Mouse (Mus musculus) hindbrain, embryonic 16.5 days (tissue): Measurements from ENCODE around the gene Traf3ip3. TPM values are rescaled to one million over a fixed set of nuclear protein-coding genes. Genes with fewer than 3 reads are reported as not detected.
A peak's percentile ranks its signal among the peaks of the same experiment; 100 is the strongest.

Source experiments
- ATAC-seq: fragments of 200-750 bp; cut with Nextera tagmentation; 2 replicates; pipeline ENCODE4 v1.8.0; 2017; ENCODE audit warnings: moderate TSS enrichment, moderate library complexity
- H3K27ac ChIP-seq: fragments of 300-500 bp; sonication (generic); 2 replicates; pipeline ENCODE4 v1.5.1; 2014; ENCODE audit warnings: low read depth, mild to moderate bottlenecking, control low read depth, low read length, moderate library complexity
- H3K27me3 ChIP-seq: fragments of 300-500 bp; sonication (generic); replicated peaks from 2 replicates; pipeline ENCODE4 v1.6.1; 2014; ENCODE audit warnings: low read length; ENCODE audit not compliant: control insufficient read depth, insufficient read depth
- H3K36me3 ChIP-seq: fragments of 300-500 bp; sonication (generic); 2 replicates; pipeline ENCODE4 v1.6.1; 2014; ENCODE audit warnings: mild to moderate bottlenecking, low read length, moderate library complexity, mixed read lengths; ENCODE audit not compliant: control insufficient read depth, insufficient read depth
- H3K4me1 ChIP-seq: fragments of 300-500 bp; sonication (generic); 2 replicates; pipeline ENCODE4 v1.6.1; 2014; ENCODE audit warnings: low read depth, low read length; ENCODE audit not compliant: control insufficient read depth, insufficient read depth
- H3K4me2 ChIP-seq: fragments of 300-500 bp; sonication (generic); 2 replicates; pipeline ENCODE4 v1.6.1; 2014; ENCODE audit warnings: mild to moderate bottlenecking, low read length, control low read depth, moderate library complexity
- H3K4me3 ChIP-seq: fragments of 300-500 bp; sonication (generic); 2 replicates; pipeline ENCODE4 v1.5.1; 2014; ENCODE audit warnings: mild to moderate bottlenecking, low read length, control low read depth, moderate library complexity
- H3K9ac ChIP-seq: fragments of 300-500 bp; sonication (generic); 2 replicates; pipeline ENCODE4 v1.6.1; 2014; ENCODE audit warnings: low read depth, mild to moderate bottlenecking, control low read depth, low read length, moderate library complexity
- H3K9me3 ChIP-seq: fragments of 300-500 bp; sonication (generic); 2 replicates; pipeline ENCODE4 v1.6.1; 2014; ENCODE audit warnings: mild to moderate bottlenecking, low read length, moderate library complexity; ENCODE audit not compliant: control insufficient read depth
- WGBS: fragments of 180-500 bp; shearing (Covaris S2); extraction: QIAGEN DNeasy Blood & Tissue Kit; methylation state at CpG from one replicate; pipeline ENCODE4 v1.1.7; 2014; 5-methylcytosine and 5-hydroxymethylcytosine counted together
- polyA plus RNA-seq: library from polyadenylated mRNA; unstranded; fragments of >200 nt; fragmentation: Nextera tagmentation; extraction: Ambion mirVana; gene quantifications from 2 replicates; pipeline ENCODE4 v1.2.1, GENCODE M21; 2015

Traf3ip3 gene
- polyA plus RNA-seq, 1 experiment from 2014 or later: 1.9 TPM

DNA sequence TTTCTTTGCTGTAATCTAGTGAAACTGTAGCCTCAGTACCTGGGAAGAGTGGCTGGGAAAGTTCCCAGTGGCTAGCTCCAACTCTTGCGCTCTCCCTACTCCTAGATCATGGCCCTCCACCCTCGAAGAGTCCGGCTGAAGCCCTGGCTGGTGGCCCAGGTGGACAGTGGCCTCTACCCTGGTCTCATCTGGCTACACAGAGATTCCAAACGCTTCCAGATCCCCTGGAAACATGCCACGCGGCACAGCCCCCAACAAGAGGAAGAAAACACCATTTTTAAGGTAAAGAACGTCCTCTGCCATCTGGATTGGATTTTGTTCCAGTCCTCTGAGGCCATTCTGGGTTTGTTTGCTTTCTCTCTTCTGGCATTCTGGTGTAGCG is 44.4 kb downstream of the Traf3ip3 start:
- Histone ChIP-seq H3K27me3 (peaks cover 29% of the 10 kb centered on the region), H3K9me3 (no peaks in the 10 kb centered on the region), H3K36me3 (no peaks in the 10 kb centered on the region), H3K4me1 (peaks cover 2% of the 10 kb centered on the region), H3K4me3 (no peak overlapping the region), H3K27ac (no peak overlapping the region), H3K9ac (no peak overlapping the region), H3K4me2 (no peak overlapping the region)
- no peak for ATAC-seq
- 74% methylated on average over 8 of the region's 8 CpGs for WGBS

DNA sequence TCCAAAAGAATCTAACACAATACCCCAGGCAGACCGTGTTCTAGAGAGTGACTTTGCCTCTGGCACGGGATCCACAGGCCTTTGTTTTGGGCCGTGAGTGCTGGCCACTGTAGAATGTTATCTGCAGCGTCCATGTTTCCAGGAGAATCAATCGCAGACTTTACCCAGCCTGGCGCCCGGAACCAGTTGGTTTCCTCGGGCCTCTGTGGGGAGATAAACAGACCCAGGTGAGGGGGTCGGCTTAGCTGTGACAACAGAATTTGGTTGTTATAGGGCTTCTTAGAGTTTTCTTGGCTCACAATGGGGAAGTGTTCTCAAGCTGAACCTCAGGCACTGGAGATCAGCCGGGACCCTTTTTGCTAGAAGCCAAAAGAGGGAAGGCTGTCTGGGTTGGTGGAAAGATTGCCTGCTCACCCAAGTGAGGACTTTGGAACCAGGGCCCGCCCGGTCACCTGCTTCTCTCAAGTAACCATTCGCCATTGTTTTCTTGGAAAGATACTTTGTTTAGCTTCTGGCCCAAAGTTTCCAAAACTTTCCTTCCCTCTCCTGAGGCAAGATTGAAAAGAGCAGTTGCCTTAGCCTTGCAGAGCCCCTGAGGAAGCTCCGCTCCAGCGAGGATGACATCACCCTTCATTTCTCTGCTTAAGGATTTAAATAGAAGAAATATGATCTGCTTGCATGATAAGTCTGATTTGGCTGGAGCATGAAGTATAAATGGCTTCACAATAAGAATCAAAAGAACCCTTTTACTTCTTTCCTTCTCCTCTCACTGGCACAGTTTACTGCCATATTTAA is 45.0 kb downstream of the Traf3ip3 start:
- H3K36me3 ChIP-seq: no peaks in the 10 kb centered on the region
- H3K4me3 ChIP-seq: no peak overlapping the region
- H3K9ac ChIP-seq: no peak overlapping the region
- H3K4me1 ChIP-seq: peaks cover 2% of the 10 kb centered on the region
- ATAC-seq: no peak
- H3K4me2 ChIP-seq: no peak overlapping the region
- no peaks in the 10 kb centered on the region for H3K9me3 ChIP-seq
- H3K27me3 ChIP-seq: peaks cover 35% of the 10 kb centered on the region
- 82% methylated on average over 15 of the region's 15 CpGs for WGBS
- H3K27ac ChIP-seq: no peak overlapping the region

DNA sequence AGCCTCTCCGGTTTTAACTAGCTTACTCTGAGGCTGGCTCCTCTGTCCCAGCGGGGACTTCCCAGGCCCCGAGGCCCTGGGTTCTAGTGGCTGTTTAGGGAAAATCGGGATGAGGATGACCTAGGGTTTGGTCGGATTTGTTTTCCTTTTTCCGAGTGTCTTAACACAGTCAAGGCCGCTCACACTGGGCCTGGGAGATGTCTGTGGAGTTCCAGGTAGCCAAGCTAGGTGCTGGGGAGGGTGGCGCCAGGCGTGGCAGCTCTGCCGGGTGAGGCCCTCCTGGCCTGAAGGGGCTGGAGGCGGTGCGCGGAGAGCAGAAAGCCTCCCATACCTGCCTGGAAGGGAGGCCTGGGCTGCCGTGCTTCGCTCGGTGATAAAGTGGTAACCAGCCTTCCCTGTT is 47.9 kb downstream of the Traf3ip3 start:
- 30% methylated on average over 16 of the region's 16 CpGs for WGBS
- H3K9ac ChIP-seq: no peak overlapping the region
- ATAC-seq: no peak
- H3K4me3 ChIP-seq: no peak overlapping the region
- H3K36me3 ChIP-seq: no peaks in the 10 kb centered on the region
- no peak overlapping the region for H3K4me2 ChIP-seq
- H3K9me3 ChIP-seq: no peaks in the 10 kb centered on the region
- peaks cover 40% of the 10 kb centered on the region for H3K27me3 ChIP-seq
- H3K4me1 ChIP-seq: peaks cover 2% of the 10 kb centered on the region
- H3K27ac ChIP-seq: no peak overlapping the region

DNA sequence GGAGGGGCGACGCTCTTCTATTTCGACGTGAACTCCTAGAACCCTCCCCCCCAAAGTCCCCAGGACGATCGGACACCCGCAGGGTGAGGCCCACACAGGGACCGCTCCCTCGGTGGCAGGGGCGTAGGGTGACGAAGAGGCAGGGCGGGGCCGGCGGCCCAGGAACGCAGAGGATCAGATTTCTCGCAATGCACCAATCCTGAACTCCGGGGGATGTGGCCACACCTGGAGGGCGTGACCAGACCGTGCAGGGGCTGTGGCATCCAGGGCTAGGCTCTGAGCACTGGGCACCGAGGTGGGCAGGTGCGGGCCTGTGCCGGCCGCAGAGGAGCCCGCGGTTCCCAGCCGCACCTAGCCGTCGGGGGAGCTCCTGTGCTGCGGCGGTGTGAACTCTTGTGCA is 48.6 kb downstream of the Traf3ip3 start, which contains the start of gene Irf6:
Gene Irf6, plus strand, starts transcription at position 240 of the 400 bp plus-strand sequence.
- Histone ChIP-seq H3K4me2 (peak within 1 kb of the TSS; percentile 39), H3K4me1 (peaks cover 2% of the 10 kb centered on the region), H3K27me3 (peaks cover 40% of the 10 kb centered on the region), H3K9me3 (no peaks in the 10 kb centered on the region), H3K9ac (no peak within 1 kb of the TSS), H3K36me3 (no peaks in the 10 kb centered on the region), H3K27ac (no peak within 1 kb of the TSS), H3K4me3 (peak within 1 kb of the TSS; percentile 17)
- WGBS: 3% methylated on average over 30 of the region's 30 CpGs
- ATAC-seq: 0 out of 2 replicates have a peak, but pooled peaks have one; percentile 45

DNA sequence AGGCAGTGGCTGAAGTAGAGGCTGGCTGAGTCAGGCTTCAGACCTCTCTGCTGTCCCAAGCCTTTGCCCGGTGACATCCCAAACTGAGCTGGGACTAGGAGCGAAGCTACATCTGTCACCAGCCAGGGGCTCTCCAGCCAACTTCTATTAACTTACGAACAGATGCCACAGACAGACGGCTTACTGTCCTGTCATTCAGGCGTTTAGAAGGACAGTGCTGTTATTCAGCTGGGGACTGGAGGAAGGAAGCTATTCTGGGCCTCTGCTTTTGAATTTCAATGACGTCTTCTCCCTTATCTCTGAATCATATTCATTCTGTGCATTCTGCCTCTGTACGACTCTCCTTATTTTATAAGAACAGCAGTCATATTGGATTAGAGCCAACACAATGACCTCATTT is 50.4 kb downstream of the Traf3ip3 start:
- Histone ChIP-seq H3K36me3 (no peaks in the 10 kb centered on the region), H3K4me2 (no peak overlapping the region), H3K9me3 (no peaks in the 10 kb centered on the region), H3K27me3 (peaks cover 40% of the 10 kb centered on the region), H3K4me3 (no peak overlapping the region), H3K4me1 (peaks cover 2% of the 10 kb centered on the region), H3K9ac (no peak overlapping the region), H3K27ac (no peak overlapping the region)
- peak; percentile 70 for ATAC-seq
- WGBS: 43% methylated on average over 7 of the region's 7 CpGs

DNA sequence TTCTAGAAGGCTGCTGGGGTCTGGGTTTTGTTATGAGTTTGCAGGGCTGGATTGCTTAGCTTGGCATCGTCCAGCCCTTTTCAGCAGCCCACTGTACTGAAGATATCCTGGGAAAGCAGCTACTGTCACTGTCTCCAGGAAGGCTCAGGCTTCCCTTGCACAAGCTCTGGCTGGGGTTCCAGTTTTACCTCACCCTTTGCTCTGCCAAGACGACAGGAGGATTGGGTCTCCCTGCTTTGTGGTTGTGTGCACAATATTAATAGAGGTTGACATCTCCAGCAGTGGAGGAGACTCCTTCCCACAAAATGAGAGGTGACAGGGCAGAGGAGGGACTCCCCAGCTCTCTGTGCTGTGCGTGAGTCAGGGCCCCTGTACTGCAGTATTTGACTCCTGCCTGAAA is 52.3 kb downstream of the Traf3ip3 start:
- Histone ChIP-seq H3K27ac (no peak overlapping the region), H3K4me1 (peaks cover 2% of the 10 kb centered on the region), H3K36me3 (no peaks in the 10 kb centered on the region), H3K27me3 (peaks cover 30% of the 10 kb centered on the region), H3K9ac (no peak overlapping the region), H3K4me3 (no peak overlapping the region), H3K4me2 (no peak overlapping the region), H3K9me3 (no peaks in the 10 kb centered on the region)
- WGBS: 69% methylated on average over 3 of the region's 3 CpGs
- no peak for ATAC-seq

DNA sequence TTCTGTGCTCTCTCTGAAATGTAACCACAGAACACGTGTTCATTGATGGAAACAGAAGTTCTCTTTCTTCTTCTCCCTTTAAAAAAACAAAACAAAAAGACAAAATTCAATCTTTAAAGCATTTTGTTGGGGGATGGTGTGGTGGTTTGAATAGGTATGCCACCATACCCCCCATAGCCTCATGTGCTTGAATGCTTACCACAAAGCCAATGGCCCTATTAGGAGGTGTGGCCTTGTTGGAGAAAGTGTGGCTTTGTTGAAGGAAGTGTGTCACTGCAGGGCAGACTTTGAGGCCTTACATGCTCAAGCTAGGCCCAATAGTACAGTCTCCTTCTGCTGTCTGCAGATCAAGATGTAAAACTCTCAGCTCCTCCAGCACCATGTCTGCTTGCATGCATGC is 55.1 kb downstream of the Traf3ip3 start:
- Histone ChIP-seq H3K36me3 (no peaks in the 10 kb centered on the region), H3K4me3 (no peak overlapping the region), H3K9ac (no peak overlapping the region), H3K4me2 (no peak overlapping the region), H3K27me3 (peaks cover 4% of the 10 kb centered on the region; the same call in 1 of the 2 replicates), H3K4me1 (no peaks in the 10 kb centered on the region), H3K27ac (no peak overlapping the region), H3K9me3 (no peaks in the 10 kb centered on the region)
- WGBS: 84% methylated on average over 1 of the region's 1 CpGs
- no peak for ATAC-seq

DNA sequence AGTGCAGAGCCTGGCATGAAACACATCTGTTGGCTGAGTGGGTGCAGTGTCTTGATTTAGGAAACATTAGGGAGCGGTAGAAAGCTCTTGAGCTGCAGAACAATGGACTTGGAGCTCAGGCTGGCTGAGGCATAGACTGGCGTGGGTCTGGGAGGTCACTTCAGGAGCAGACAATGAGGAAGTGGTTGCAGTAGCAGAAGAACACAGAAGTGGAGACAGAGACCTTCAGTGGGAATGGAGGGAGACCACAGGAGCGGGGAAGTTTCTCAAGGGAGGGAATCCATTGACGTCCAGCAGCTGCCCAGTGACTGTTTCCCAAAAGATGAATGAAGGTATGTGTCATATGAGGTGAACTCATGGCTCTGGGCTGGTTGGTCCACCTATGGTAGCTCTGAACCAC is 56.4 kb downstream of the Traf3ip3 start:
- ATAC-seq: no peak
- no peak overlapping the region for H3K27ac ChIP-seq
- H3K27me3 ChIP-seq: no peaks in the 10 kb centered on the region
- no peak overlapping the region for H3K4me3 ChIP-seq
- H3K4me2 ChIP-seq: no peak overlapping the region
- 80% methylated on average over 4 of the region's 4 CpGs for WGBS
- no peaks in the 10 kb centered on the region for H3K36me3 ChIP-seq
- H3K9ac ChIP-seq: no peak overlapping the region
- H3K4me1 ChIP-seq: no peaks in the 10 kb centered on the region
- H3K9me3 ChIP-seq: no peaks in the 10 kb centered on the region

DNA sequence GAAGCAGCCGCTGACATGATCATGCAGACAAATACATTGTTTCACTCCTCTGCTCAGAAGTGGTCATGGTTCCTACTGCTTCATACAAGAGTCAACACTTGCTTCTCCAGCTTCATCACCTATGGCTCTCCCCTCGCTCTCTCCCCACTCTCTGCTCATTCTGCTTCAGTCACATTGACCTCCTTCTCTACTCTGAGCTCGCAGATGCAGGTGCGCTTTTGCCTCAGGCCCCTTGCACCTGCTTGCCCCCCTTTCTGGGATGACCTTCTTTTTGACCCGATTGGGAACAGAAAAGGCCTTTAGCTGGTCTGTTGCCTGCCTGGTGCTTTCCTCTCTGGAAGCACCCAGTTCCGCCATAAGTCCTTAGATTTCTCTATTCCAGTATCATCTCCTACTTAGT is 57.0 kb downstream of the Traf3ip3 start:
- H3K9me3 ChIP-seq: no peaks in the 10 kb centered on the region
- H3K4me3 ChIP-seq: no peak overlapping the region
- no peak overlapping the region for H3K4me2 ChIP-seq
- no peak overlapping the region for H3K27ac ChIP-seq
- 90% methylated on average over 6 of the region's 6 CpGs for WGBS
- no peak for ATAC-seq
- no peaks in the 10 kb centered on the region for H3K4me1 ChIP-seq
- H3K27me3 ChIP-seq: no peaks in the 10 kb centered on the region
- no peak overlapping the region for H3K9ac ChIP-seq
- H3K36me3 ChIP-seq: no peaks in the 10 kb centered on the region
